Mouse (Mus musculus) myocyte (in vitro differentiated cells): Measurements from ENCODE around the gene Slc24a3. TPM values are rescaled to one million over a fixed set of nuclear protein-coding genes. Genes with fewer than 3 reads are reported as not detected.

Source experiments
- H3K27me3 ChIP-seq: one replicate; pipeline ENCODE4 v1.6.1; 2011; ENCODE audit not compliant: control insufficient read depth, insufficient read depth, insufficient read length
- H3K36me3 ChIP-seq: one replicate; pipeline ENCODE4 v1.6.1; 2011; ENCODE audit not compliant: control insufficient read depth, insufficient read depth
- H3K4me2 ChIP-seq: one replicate; pipeline ENCODE4 v1.6.1; 2011; ENCODE audit warnings: low read depth, control low read depth
- H3K4me3 ChIP-seq: one replicate; pipeline ENCODE4 v1.5.1; 2011; ENCODE audit warnings: mild to moderate bottlenecking, control low read depth, moderate library complexity
- H3K79me2 ChIP-seq: one replicate; pipeline ENCODE4 v1.6.1; 2011; ENCODE audit not compliant: control insufficient read depth, insufficient read depth
- H3ac ChIP-seq: one replicate; pipeline ENCODE4 v1.6.1; 2011; ENCODE audit not compliant: control insufficient read depth, insufficient read length
- CEBPB ChIP-seq: IDR thresholded peaks from 2 replicates; pipeline ENCODE4 v1.6.1; 2011; ENCODE audit warnings: mild to moderate bottlenecking, moderate library complexity; ENCODE audit not compliant: poor library complexity, insufficient read depth, severe bottlenecking
- E2F4 ChIP-seq: IDR thresholded peaks from one replicate; pipeline ENCODE4 v1.6.1; 2011; ENCODE audit warnings: mild to moderate bottlenecking, control low read depth, moderate library complexity; ENCODE audit not compliant: insufficient read depth
- MAX ChIP-seq: IDR thresholded peaks from one replicate; pipeline ENCODE4 v1.6.1; 2011; ENCODE audit warnings: low read depth, mild to moderate bottlenecking, control low read depth
- MYOD1 ChIP-seq, 3 experiments: IDR thresholded peaks; one replicate each; pipeline ENCODE4 v1.6.1; 2011; ENCODE audit warnings: control low read depth in 2 of 3, low read depth in 2 of 3, mild to moderate bottlenecking in 2 of 3, moderate library complexity in 1 of 3; ENCODE audit not compliant: insufficient read length in 2 of 3, control insufficient read depth in 1 of 3
- MYOG ChIP-seq, 3 experiments: IDR thresholded peaks; one replicate each; pipeline ENCODE4 v1.6.1; 2011; ENCODE audit warnings: control low read depth in 2 of 3, low read depth in 2 of 3, mild to moderate bottlenecking in 2 of 3; ENCODE audit not compliant: insufficient read length in 2 of 3, control insufficient read depth in 1 of 3, insufficient read depth in 1 of 3
- POLR2A ChIP-seq: IDR thresholded peaks from one replicate; pipeline ENCODE4 v1.6.1; 2011; ENCODE audit warnings: low read depth, mild to moderate bottlenecking, control low read depth, moderate library complexity; ENCODE audit not compliant: insufficient read length
- POLR2AphosphoS2 ChIP-seq: IDR thresholded peaks from one replicate; pipeline ENCODE4 v1.6.1; 2011; ENCODE audit warnings: low read depth, control low read depth; ENCODE audit not compliant: insufficient read length
- REST ChIP-seq: IDR thresholded peaks from one replicate; pipeline ENCODE4 v1.6.1; 2011; ENCODE audit warnings: mild to moderate bottlenecking, control low read depth, moderate library complexity; ENCODE audit not compliant: insufficient read depth, insufficient read length
- SRF ChIP-seq: IDR thresholded peaks from one replicate; pipeline ENCODE4 v1.6.1; 2011; ENCODE audit warnings: low read depth; ENCODE audit not compliant: control insufficient read depth, insufficient read length
- TCF12 ChIP-seq: IDR thresholded peaks from one replicate; pipeline ENCODE4 v1.6.1; 2011; ENCODE audit warnings: mild to moderate bottlenecking, control low read depth; ENCODE audit not compliant: poor library complexity, insufficient read depth, severe bottlenecking
- TCF3 ChIP-seq: IDR thresholded peaks from one replicate; pipeline ENCODE4 v1.6.1; 2011; ENCODE audit warnings: low read depth, control low read depth; ENCODE audit not compliant: insufficient read length
- USF1 ChIP-seq: IDR thresholded peaks from one replicate; pipeline ENCODE4 v1.6.1; 2011; ENCODE audit warnings: low read depth, mild to moderate bottlenecking, control low read depth, moderate library complexity
- polyA plus RNA-seq: library from polyadenylated mRNA; unstranded; fragments of >200 nt; fragmentation: generic; extraction: Trizol; gene quantifications from one replicate; pipeline ENCODE4 v1.2.1, GENCODE M21; 2012; ENCODE audit warnings: missing spikeins

Slc24a3 gene
- polyA plus RNA-seq, 1 experiment: 4.8 TPM

DNA sequence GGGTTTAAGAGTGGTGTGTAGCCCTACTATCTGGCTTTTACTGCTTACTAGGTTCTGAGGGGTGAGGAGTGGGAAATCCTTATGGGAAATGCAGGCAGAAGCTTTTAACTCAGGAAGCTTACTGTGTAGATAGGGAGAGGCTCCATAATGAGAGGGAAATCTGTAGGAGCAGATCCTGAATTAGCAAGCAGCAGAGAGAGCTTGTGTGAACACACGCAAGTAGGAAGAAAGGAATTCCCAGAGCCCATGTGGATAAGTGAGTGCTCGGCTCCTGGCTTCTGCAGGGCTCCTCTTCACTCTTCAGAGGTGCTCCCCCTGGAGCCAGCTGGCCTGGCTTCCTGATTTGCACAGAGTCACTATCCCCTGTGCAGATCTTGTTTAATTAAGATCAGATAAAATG is 309.9 kb downstream of the Slc24a3 start:
- Histone ChIP-seq H3K4me2 (no peak overlapping the region), H3ac (no peak overlapping the region), H3K36me3 (no peaks in the 10 kb centered on the region), H3K27me3 (no peaks in the 10 kb centered on the region), H3K79me2 (no peaks in the 10 kb centered on the region), H3K4me3 (no peak overlapping the region)
- no peak for TF ChIP-seq MAX
- TF ChIP-seq REST: no peak
- TF ChIP-seq POLR2AphosphoS2: no peak
- no peak for TF ChIP-seq TCF12
- no peak for TF ChIP-seq E2F4
- no peak for TF ChIP-seq USF1
- TF ChIP-seq POLR2A: no peak
- no peak for TF ChIP-seq SRF
- no peak for TF ChIP-seq MYOD1 (IDR thresholded peaks at IDR 0.05; ENCODE audit: control insufficient read depth in 1 of 3, insufficient read length in 2 of 3, low read depth in 2 of 3)
- no peak for TF ChIP-seq CEBPB
- TF ChIP-seq MYOG (IDR thresholded peaks at IDR 0.05; ENCODE audit: control insufficient read depth in 1 of 3, insufficient read depth in 1 of 3, insufficient read length in 2 of 3, low read depth in 2 of 3): no peak

DNA sequence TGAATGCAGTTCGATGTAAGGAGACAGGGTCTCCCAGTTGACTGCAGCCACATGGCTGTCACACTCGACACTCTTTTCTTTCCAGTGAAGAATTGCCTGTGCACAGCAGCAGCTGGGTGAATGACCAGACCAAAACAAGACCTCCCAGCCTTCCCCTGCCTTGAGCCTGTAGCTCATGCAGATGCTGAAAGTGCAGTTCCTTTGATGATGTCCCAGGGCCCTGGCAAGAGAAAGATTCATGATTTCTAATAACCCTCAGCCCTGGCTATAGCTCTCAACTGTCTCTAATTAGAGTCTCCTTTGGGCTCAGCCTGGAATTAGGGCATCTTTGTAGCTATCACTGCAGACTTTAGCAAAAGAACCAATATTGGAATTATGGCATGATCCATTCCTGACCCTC is 312.1 kb downstream of the Slc24a3 start:
- no peaks in the 10 kb centered on the region for H3K27me3 ChIP-seq
- no peak overlapping the region for H3K4me2 ChIP-seq
- H3K36me3 ChIP-seq: no peaks in the 10 kb centered on the region
- no peaks in the 10 kb centered on the region for H3K79me2 ChIP-seq
- H3K4me3 ChIP-seq: no peak overlapping the region
- no peak overlapping the region for H3ac ChIP-seq
- TF ChIP-seq SRF: no peak
- no peak for TF ChIP-seq REST
- TF ChIP-seq CEBPB: no peak
- no peak for TF ChIP-seq TCF12
- TF ChIP-seq POLR2AphosphoS2: no peak
- no peak for TF ChIP-seq MYOG (IDR thresholded peaks at IDR 0.05; ENCODE audit: control insufficient read depth in 1 of 3, insufficient read depth in 1 of 3, insufficient read length in 2 of 3, low read depth in 2 of 3)
- no peak for TF ChIP-seq MYOD1 (IDR thresholded peaks at IDR 0.05; ENCODE audit: control insufficient read depth in 1 of 3, insufficient read length in 2 of 3, low read depth in 2 of 3)
- no peak for TF ChIP-seq MAX

- Histone ChIP-seq H3K4me3 (no peak overlapping the region), H3K4me2 (no peak overlapping the region), H3K79me2 (no peaks in the 10 kb centered on the region), H3ac (no peak overlapping the region), H3K27me3 (no peaks in the 10 kb centered on the region), H3K36me3 (no peaks in the 10 kb centered on the region)
- TF ChIP-seq CEBPB (no peak), E2F4 (no peak), POLR2AphosphoS2 (no peak), TCF12 (no peak), USF1 (no peak)
Observed at GRCm38 (mm10) chr2:145500231-145500630, 332.7 kb downstream of the Slc24a3 start.

GRCm38 (mm10) chr2:145501472-145501871 is 333.9 kb downstream of the Slc24a3 start:
- H3K79me2 ChIP-seq: no peaks in the 10 kb centered on the region
- H3K4me3 ChIP-seq: no peak overlapping the region
- no peak overlapping the region for H3ac ChIP-seq
- H3K36me3 ChIP-seq: no peaks in the 10 kb centered on the region
- no peaks in the 10 kb centered on the region for H3K27me3 ChIP-seq
- no peak for TF ChIP-seq E2F4
- no peak for TF ChIP-seq MYOG (IDR thresholded peaks at IDR 0.05; ENCODE audit: control insufficient read depth in 1 of 3, insufficient read depth in 1 of 3, insufficient read length in 2 of 3, low read depth in 2 of 3)
- no peak for TF ChIP-seq TCF12
- no peak for TF ChIP-seq CEBPB
- no peak for TF ChIP-seq MYOD1 (IDR thresholded peaks at IDR 0.05; ENCODE audit: control insufficient read depth in 1 of 3, insufficient read length in 2 of 3, low read depth in 2 of 3)
- H3K4me2 ChIP-seq: no peak overlapping the region

DNA sequence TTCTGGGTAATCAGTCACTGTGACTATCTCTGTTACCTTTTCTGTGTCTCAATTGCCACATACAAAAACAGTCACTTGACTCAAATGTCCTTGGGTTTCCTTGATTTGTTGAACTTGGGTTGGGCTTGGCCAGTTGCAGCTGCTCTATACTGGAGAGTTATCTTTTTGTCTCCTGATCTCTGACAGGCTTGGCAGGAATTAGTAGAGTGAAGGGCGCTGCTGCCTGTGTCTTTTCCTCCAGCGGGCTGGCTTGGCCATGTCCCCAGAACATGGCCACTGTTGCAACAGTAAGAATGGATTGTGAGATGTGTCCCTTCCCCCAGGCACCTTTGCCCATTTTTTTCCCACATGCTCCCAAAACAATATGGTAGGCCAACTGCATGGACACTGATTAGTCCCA is 340.1 kb downstream of the Slc24a3 start:
- Histone ChIP-seq H3ac (no peak overlapping the region), H3K79me2 (no peaks in the 10 kb centered on the region), H3K27me3 (no peaks in the 10 kb centered on the region), H3K4me2 (no peak overlapping the region), H3K4me3 (no peak overlapping the region), H3K36me3 (no peaks in the 10 kb centered on the region)
- TF ChIP-seq POLR2A: no peak
- TF ChIP-seq CEBPB: no peak
- TF ChIP-seq TCF12: no peak
- TF ChIP-seq MAX: no peak
- TF ChIP-seq USF1: no peak
- TF ChIP-seq POLR2AphosphoS2: no peak
- TF ChIP-seq MYOG (IDR thresholded peaks at IDR 0.05; ENCODE audit: control insufficient read depth in 1 of 3, insufficient read depth in 1 of 3, insufficient read length in 2 of 3, low read depth in 2 of 3): no peak
- no peak for TF ChIP-seq E2F4
- TF ChIP-seq SRF: no peak
- TF ChIP-seq REST: no peak
- no peak for TF ChIP-seq MYOD1 (IDR thresholded peaks at IDR 0.05; ENCODE audit: control insufficient read depth in 1 of 3, insufficient read length in 2 of 3, low read depth in 2 of 3)
- TF ChIP-seq TCF3: no peak
